Mouse (Mus musculus) limb, embryonic 11.5 days (tissue): ENCODE results near the gene Gm21954. TPM values are rescaled to one million over a fixed set of nuclear protein-coding genes. Genes with fewer than 3 reads are reported as not detected.

Experiments used
- ATAC-seq: fragments of 200-750 bp; cut with Nextera tagmentation; 2 replicates; pipeline ENCODE4 v1.8.0; 2017; ENCODE audit warnings: low read depth; ENCODE audit not compliant: insufficient number of reproducible peaks, low FRiP score, low TSS enrichment
- DNase-seq: peaks from one replicate; pipeline ENCODE4 v3.0.0-alpha.2; 2015; ENCODE audit warnings: low spot score
- H3K27ac ChIP-seq: fragments of 300-500 bp; sonication (generic); replicated peaks from 2 replicates; pipeline ENCODE4 v1.5.1; 2014; ENCODE audit warnings: low read depth, mild to moderate bottlenecking, low read length
- H3K27me3 ChIP-seq: fragments of 300-500 bp; sonication (generic); 2 replicates; pipeline ENCODE4 v1.6.1; 2014; ENCODE audit warnings: mild to moderate bottlenecking, low read length, mixed read lengths; ENCODE audit not compliant: control insufficient read depth, insufficient read depth
- H3K36me3 ChIP-seq: fragments of 300-500 bp; sonication (generic); 2 replicates; pipeline ENCODE4 v1.6.1; 2014; ENCODE audit warnings: mild to moderate bottlenecking, low read length, moderate library complexity, mixed read lengths; ENCODE audit not compliant: control insufficient read depth, insufficient read depth
- H3K4me1 ChIP-seq: fragments of 300-500 bp; sonication (generic); 2 replicates; pipeline ENCODE4 v1.6.1; 2014; ENCODE audit warnings: low read length, mixed read lengths; ENCODE audit not compliant: control insufficient read depth, insufficient read depth
- H3K4me2 ChIP-seq: fragments of 300-500 bp; sonication (generic); 2 replicates; pipeline ENCODE4 v1.6.1; 2014; ENCODE audit warnings: low read depth, mild to moderate bottlenecking, moderate library complexity; ENCODE audit not compliant: severe bottlenecking
- H3K4me3 ChIP-seq: fragments of 300-500 bp; sonication (generic); 2 replicates; pipeline ENCODE4 v1.5.1; 2014; ENCODE audit warnings: low read depth, low read length
- H3K9ac ChIP-seq: fragments of 300-500 bp; sonication (generic); 2 replicates; pipeline ENCODE4 v1.6.1; 2014; ENCODE audit warnings: mild to moderate bottlenecking, low read length
- H3K9me3 ChIP-seq: fragments of 300-500 bp; sonication (generic); 2 replicates; pipeline ENCODE4 v1.6.1; 2016; ENCODE audit warnings: low read length; ENCODE audit not compliant: control insufficient read depth
- WGBS: fragments of 180-500 bp; shearing (Covaris S2); extraction: QIAGEN DNeasy Blood & Tissue Kit; methylation state at CpG from one replicate; pipeline ENCODE4 v1.1.7; 2014; 5-methylcytosine and 5-hydroxymethylcytosine counted together
- polyA plus RNA-seq: library from polyadenylated mRNA; unstranded; fragments of >200 nt; fragmentation: Nextera tagmentation; extraction: Ambion mirVana; gene quantifications from 2 replicates; pipeline ENCODE4 v1.2.1, GENCODE M21; 2014

Gm21954 gene
- polyA plus RNA-seq: not detected in 2 replicates

DNA sequence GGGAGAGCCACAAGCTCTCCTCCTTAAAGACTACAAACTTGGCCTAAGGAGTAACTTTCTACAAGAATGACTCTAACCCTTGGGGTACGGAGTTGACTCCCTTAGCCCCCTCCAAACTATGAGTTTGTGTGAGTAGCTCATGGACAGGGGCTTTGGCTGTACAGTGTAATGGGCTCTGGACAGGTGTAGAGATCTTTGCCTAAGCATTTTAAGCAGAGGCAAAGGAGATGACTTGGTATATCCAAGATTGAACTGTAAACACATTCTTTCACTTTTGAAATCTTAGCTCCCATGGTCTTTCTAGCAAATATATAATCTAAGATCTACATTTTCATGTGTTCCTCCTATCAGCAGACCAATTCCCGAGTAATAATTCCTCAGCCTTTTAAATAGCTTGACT lies at the start of gene Gm21954:
TSS of gene Gm21954 (minus strand) at position 101 of the 400 bp plus-strand sequence.
- ATAC-seq: no peak
- no peak for DNase-seq
- peak within 1 kb of the TSS; percentile 36; the same call in 1 of the 2 replicates for H3K27ac ChIP-seq
- 90% methylated on average over 2 of the region's 2 CpGs for WGBS
- no peak within 1 kb of the TSS for H3K9ac ChIP-seq
- H3K9me3 ChIP-seq: no peaks in the 10 kb centered on the region
- no peak within 1 kb of the TSS for H3K4me3 ChIP-seq
- no peaks in the 10 kb centered on the region for H3K27me3 ChIP-seq
- H3K36me3 ChIP-seq: no peaks in the 10 kb centered on the region
- H3K4me2 ChIP-seq: no peak within 1 kb of the TSS
- H3K4me1 ChIP-seq: peaks cover 11% of the 10 kb centered on the region

DNA sequence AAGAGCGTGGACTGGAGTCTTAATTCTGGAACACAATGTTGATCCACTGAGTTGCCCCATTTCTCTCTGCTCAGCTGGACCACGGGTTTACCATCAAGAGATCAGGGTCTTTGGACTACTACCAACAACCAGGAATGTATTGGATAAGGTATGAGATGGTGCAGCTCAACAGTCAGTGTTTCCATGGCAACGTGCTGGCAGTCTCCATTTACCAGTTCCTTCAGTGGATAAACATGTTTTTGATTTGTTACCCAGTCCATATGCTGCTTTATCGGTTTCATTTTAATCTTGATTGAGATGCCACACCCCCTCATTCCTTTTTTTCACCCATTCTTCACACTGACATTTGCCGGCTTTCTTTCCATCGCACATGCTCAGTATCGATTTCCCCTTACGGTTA lies 49.8 kb upstream of the Gm21954 start:
- H3K4me1 ChIP-seq: peaks cover 50% of the 10 kb centered on the region
- no peaks in the 10 kb centered on the region for H3K9me3 ChIP-seq
- H3K4me2 ChIP-seq: no peak overlapping the region
- 75% methylated on average over 8 of the region's 8 CpGs for WGBS
- peak overlapping the region; percentile 49; the same call in 1 of the 2 replicates for H3K27ac ChIP-seq
- ATAC-seq (no peak), DNase-seq (peak; percentile 39)
- no peaks in the 10 kb centered on the region for H3K36me3 ChIP-seq
- H3K9ac ChIP-seq: no peak overlapping the region
- no peaks in the 10 kb centered on the region for H3K27me3 ChIP-seq
- H3K4me3 ChIP-seq: no peak overlapping the region

DNA sequence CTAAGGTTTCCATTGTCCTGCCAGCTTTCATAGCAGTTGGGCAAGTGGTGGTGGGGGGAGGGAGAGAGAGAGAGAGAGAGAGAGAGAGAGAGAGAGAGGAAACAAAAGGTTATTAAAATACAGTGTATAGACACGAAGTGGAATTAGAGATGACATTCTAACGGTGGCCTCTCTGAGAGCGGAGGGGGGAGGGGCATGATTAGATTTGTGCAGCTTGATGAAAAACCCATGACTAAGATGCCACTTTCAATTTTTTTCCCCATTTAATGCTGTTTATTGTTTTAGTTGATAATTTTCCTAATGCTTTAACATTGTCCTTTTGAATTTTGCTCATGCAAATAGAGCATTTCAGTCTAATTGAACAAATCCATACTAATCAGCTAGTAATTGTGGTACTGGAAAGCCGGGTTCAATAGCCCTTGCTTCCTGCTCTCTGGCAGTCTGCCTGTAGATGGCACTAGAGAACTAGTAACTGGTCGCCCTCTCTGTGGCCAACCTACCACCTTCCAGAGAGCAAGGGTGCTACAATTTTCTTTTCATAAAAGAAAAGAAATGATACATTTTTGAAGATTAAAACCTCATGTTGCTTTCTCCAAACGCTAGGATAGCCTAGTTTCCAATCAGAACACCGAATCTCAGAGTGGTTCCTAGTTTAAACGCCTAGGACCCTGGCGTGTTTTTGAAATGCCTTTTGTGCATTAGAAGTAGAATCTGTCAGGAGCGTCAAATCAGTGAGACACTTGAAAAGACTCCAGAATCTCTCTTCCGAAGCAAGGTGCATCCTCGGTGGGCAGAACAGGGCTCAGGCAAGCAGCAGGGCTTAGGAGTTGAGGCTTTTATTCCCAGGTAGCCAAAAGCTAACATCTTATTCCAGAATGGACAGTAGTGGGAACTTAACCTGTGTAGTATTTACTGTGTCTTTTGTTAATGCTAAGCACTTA lies 48.5 kb upstream of the Gm21954 start:
- H3K4me2 ChIP-seq: no peak overlapping the region
- 25% methylated on average over 12 of the region's 12 CpGs for WGBS
- DNase-seq (peak; percentile 87), ATAC-seq (no peak)
- no peak overlapping the region for H3K9ac ChIP-seq
- no peak overlapping the region for H3K4me3 ChIP-seq
- no peaks in the 10 kb centered on the region for H3K36me3 ChIP-seq
- H3K27ac ChIP-seq: 0 out of 2 replicates have a peak overlapping the region, but pooled peaks have one; percentile 39
- peaks cover 54% of the 10 kb centered on the region for H3K4me1 ChIP-seq
- no peaks in the 10 kb centered on the region for H3K9me3 ChIP-seq
- H3K27me3 ChIP-seq: no peaks in the 10 kb centered on the region

DNA sequence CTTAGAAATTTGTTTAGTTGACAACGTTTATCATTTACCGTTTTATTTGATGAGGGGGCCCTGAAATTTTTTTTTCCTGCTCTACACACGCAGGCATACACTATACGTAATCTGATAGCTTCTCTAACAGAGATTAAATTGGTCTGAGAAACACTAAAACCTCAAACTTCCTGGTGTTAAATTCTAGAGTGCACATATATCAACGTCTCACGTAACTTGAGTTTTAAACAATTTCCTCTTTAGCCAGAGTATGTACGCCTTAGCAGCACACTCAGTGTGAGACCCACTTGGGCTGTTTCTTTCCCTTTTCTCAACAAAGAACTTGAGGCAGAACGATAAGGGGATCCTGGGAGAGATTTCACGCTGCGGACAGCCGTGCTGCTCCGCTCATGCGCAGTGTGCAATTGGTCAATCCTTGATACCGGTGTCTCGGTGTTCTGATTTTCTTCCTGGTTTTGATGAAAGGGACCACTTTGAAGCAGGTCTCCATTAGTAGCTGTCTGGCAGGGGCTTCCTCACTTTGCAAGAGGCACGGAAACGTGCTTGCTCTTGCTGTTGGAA lies 45.5 kb upstream of the Gm21954 start:
- 44% methylated on average over 17 of the region's 17 CpGs for WGBS
- Histone ChIP-seq H3K4me2 (peak overlapping the region; percentile 16; the same call in 1 of the 2 replicates), H3K4me3 (no peak overlapping the region), H3K27ac (peak overlapping the region; percentile 84), H3K4me1 (peaks cover 34% of the 10 kb centered on the region), H3K27me3 (no peaks in the 10 kb centered on the region), H3K36me3 (no peaks in the 10 kb centered on the region), H3K9me3 (no peaks in the 10 kb centered on the region), H3K9ac (peak overlapping the region; percentile 27)
- DNase-seq (peak; percentile 30), ATAC-seq (no peak)

DNA sequence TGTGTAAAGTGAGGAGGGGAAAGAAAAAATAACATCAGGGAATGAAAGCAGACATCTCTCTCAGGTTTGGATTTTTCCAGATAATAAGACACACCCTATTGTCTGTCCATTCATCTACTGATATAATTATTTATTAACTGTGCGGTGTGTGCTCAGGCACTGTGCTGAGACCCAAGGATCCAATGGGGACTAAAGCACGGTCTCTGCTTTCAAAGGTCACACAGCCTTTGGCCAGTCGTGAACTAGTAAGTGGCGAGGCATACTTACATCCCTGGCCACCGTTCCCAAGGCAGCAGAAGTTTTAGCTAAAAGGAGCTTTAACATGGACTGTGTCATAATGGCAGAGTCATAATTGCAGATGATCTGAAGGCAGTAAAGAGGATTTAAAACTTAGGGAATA lies 44.0 kb upstream of the Gm21954 start:
- WGBS: 21% methylated on average over 5 of the region's 5 CpGs
- H3K4me3 ChIP-seq: no peak overlapping the region
- no peaks in the 10 kb centered on the region for H3K9me3 ChIP-seq
- no peaks in the 10 kb centered on the region for H3K27me3 ChIP-seq
- peak overlapping the region; percentile 66 for H3K27ac ChIP-seq
- H3K4me1 ChIP-seq: peaks cover 32% of the 10 kb centered on the region
- H3K4me2 ChIP-seq: no peak overlapping the region
- H3K9ac ChIP-seq: no peak overlapping the region
- DNase-seq (peak; percentile 54), ATAC-seq (0 out of 2 replicates have a peak, but pooled peaks have one; percentile 35)
- no peaks in the 10 kb centered on the region for H3K36me3 ChIP-seq

DNA sequence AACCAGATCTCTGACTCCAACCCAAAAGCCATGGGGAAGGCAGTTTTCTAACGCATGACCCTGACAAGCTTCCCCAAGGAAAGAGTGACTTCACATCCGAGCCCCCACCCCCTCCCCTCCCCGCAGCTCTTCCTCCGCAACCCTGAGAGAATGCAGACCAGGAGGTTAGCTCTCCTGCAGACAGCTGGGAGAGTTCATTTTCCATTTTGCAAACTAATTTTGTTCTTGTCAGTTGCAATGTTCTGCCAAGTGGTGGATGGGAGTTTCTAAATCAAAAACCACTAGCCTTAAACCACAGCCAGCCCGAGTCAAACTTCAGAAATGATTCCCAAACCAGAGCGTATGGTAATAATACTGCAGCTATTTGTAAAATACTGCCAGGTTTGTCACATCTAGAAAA lies 39.6 kb upstream of the Gm21954 start:
- no peaks in the 10 kb centered on the region for H3K36me3 ChIP-seq
- peaks cover 18% of the 10 kb centered on the region for H3K4me1 ChIP-seq
- 49% methylated on average over 6 of the region's 6 CpGs for WGBS
- H3K27me3 ChIP-seq: no peaks in the 10 kb centered on the region
- peak; percentile 28 for DNase-seq
- ATAC-seq: peak; percentile 56; the same call in 1 of the 2 replicates
- H3K4me3 ChIP-seq: no peak overlapping the region
- no peak overlapping the region for H3K27ac ChIP-seq
- no peak overlapping the region for H3K9ac ChIP-seq
- no peak overlapping the region for H3K4me2 ChIP-seq
- H3K9me3 ChIP-seq: no peaks in the 10 kb centered on the region

DNA sequence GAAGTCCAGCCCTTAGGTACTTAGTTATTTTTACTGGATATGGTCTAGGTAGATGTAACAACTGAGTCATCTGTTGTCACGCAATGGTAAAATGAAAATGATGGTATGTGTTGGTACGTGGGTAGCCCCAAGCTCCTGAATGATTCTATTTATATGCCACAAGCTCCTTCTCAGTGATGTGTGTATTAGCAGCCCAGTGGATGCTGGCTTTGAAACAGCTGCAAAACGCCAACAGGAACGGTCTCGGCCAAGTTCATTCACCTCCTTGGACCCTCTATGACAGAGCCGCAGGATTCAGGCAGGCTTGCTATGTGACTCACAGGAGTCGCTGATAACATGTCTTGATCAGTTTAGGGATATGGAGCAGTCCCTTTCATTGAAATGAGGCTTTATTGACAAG lies 38.2 kb upstream of the Gm21954 start:
- peaks cover 11% of the 10 kb centered on the region; the same call in 1 of the 2 replicates for H3K4me1 ChIP-seq
- H3K9ac ChIP-seq: no peak overlapping the region
- H3K36me3 ChIP-seq: no peaks in the 10 kb centered on the region
- DNase-seq (no peak), ATAC-seq (no peak)
- no peaks in the 10 kb centered on the region for H3K27me3 ChIP-seq
- H3K27ac ChIP-seq: no peak overlapping the region
- WGBS: 86% methylated on average over 7 of the region's 7 CpGs
- H3K4me3 ChIP-seq: no peak overlapping the region
- no peak overlapping the region for H3K4me2 ChIP-seq
- no peaks in the 10 kb centered on the region for H3K9me3 ChIP-seq

DNA sequence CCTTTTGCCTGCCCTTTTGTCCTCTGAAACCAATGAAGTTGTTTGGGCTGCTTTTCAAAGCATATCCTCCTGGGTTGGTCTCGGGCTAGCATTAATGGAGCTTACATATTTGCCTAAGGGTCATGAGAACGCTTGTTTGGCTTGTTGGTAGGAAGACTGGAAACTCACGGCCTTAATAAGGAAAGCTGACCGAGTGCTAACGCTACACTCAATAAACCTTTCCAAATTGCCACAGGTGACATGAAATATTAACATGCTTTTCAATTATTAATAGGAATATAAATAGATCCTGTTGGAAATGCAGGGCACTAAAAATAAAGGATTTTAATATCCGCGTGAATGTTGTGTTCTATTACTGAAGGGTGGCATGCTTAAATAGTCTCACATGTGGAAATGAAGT lies 27.3 kb upstream of the Gm21954 start:
- Histone ChIP-seq H3K4me3 (no peak overlapping the region), H3K9ac (no peak overlapping the region), H3K9me3 (no peaks in the 10 kb centered on the region), H3K27ac (no peak overlapping the region; the same call in 1 of the 2 replicates), H3K4me2 (no peak overlapping the region), H3K27me3 (no peaks in the 10 kb centered on the region), H3K36me3 (no peaks in the 10 kb centered on the region), H3K4me1 (peaks cover 17% of the 10 kb centered on the region)
- DNase-seq (no peak), ATAC-seq (no peak)
- WGBS: 71% methylated on average over 7 of the region's 7 CpGs
